Mouse (Mus musculus) midbrain, postnatal 0 days (tissue): ENCODE results near the gene Tomm7. TPM values are rescaled to one million over a fixed set of nuclear protein-coding genes. Genes with fewer than 3 reads are reported as not detected.
"Not testable (repeated sequence)": the region's sequence is repeated elsewhere in the genome, so short reads cannot be mapped to it uniquely, and the experiment has no call there.

Source experiments
- ATAC-seq: fragments of 200-750 bp; cut with Nextera tagmentation; 2 replicates; pipeline ENCODE4 v1.8.0; 2017; ENCODE audit warnings: moderate number of reproducible peaks, mild to moderate bottlenecking, moderate TSS enrichment, moderate library complexity; ENCODE audit not compliant: low FRiP score
- DNase-seq: peaks from one replicate; pipeline ENCODE4 v3.0.0-alpha.2; 2015; ENCODE audit warnings: low spot score
- H3K27ac ChIP-seq: fragments of 300-500 bp; sonication (generic); 2 replicates; pipeline ENCODE4 v1.5.1; 2014; ENCODE audit warnings: low read depth, mild to moderate bottlenecking, low read length, mixed read lengths
- H3K27me3 ChIP-seq: fragments of 300-500 bp; sonication (generic); 2 replicates; pipeline ENCODE4 v1.6.1; 2014; ENCODE audit warnings: low read length, control low read depth, mixed read lengths; ENCODE audit not compliant: insufficient read depth
- H3K36me3 ChIP-seq: fragments of 300-500 bp; sonication (generic); 2 replicates; pipeline ENCODE4 v1.6.1; 2014; ENCODE audit warnings: low read length, control low read depth, mixed read lengths; ENCODE audit not compliant: insufficient read depth
- H3K4me1 ChIP-seq: fragments of 300-500 bp; sonication (generic); 2 replicates; pipeline ENCODE4 v1.6.1; 2014; ENCODE audit warnings: mild to moderate bottlenecking, control low read depth, antibody characterized with exemption, low read length, mixed read lengths; ENCODE audit not compliant: insufficient read depth
- H3K4me2 ChIP-seq: fragments of 300-500 bp; sonication (generic); 2 replicates; pipeline ENCODE4 v1.6.1; 2014; ENCODE audit warnings: low read depth, mild to moderate bottlenecking, low read length, mixed read lengths; ENCODE audit not compliant: poor library complexity, severe bottlenecking
- H3K4me3 ChIP-seq: fragments of 300-500 bp; sonication (generic); 2 replicates; pipeline ENCODE4 v1.5.1; 2014; ENCODE audit warnings: low read depth, mild to moderate bottlenecking, low read length, moderate library complexity
- H3K9ac ChIP-seq: fragments of 300-500 bp; sonication (generic); replicated peaks from 2 replicates; pipeline ENCODE4 v1.6.1; 2014; ENCODE audit warnings: mild to moderate bottlenecking, low read length, moderate library complexity, mixed read lengths; ENCODE audit not compliant: poor library complexity, severe bottlenecking
- H3K9me3 ChIP-seq: fragments of 300-500 bp; sonication (generic); 2 replicates; pipeline ENCODE4 v1.6.1; 2016; ENCODE audit warnings: low read length, control low read depth
- CTCF ChIP-seq: IDR thresholded peaks from 2 replicates; pipeline ENCODE4 v1.5.1; 2016; ENCODE audit warnings: antibody characterized with exemption, mild to moderate bottlenecking
- WGBS: fragments of 180-500 bp; shearing (Covaris S2); extraction: QIAGEN DNeasy Blood & Tissue Kit; methylation state at CpG from one replicate; pipeline ENCODE4 v1.1.7; 2014; 5-methylcytosine and 5-hydroxymethylcytosine counted together
- polyA plus RNA-seq: library from polyadenylated mRNA; unstranded; fragments of >200 nt; fragmentation: Nextera tagmentation; extraction: Ambion mirVana; gene quantifications from 2 replicates; pipeline ENCODE4 v1.2.1, GENCODE M21; 2015
- total RNA-seq: library from RNA; depleted of rRNA; stranded (reverse); fragments of >200 nt; gene quantifications from 2 replicates; pipeline ENCODE4 v1.2.3, GENCODE M21; 2014

The Tomm7 gene
- total and polyA plus RNA-seq, 2 experiments from 2014 or later, result 22.8 to 78.4 TPM

- H3K4me1 ChIP-seq, result no peaks in the 10 kb centered on the region
- no peak overlapping the region for H3K4me3 ChIP-seq
- no peak overlapping the region for H3K27ac ChIP-seq
- TF ChIP-seq CTCF, result no peak
- DNase-seq (no peak), ATAC-seq (no peak)
- no peak overlapping the region for H3K9ac ChIP-seq
- no peaks in the 10 kb centered on the region for H3K9me3 ChIP-seq
- H3K4me2 ChIP-seq, result no peak overlapping the region
- WGBS, result 87% methylated on average over 6 of the region's 6 CpGs
- no peaks in the 10 kb centered on the region for H3K27me3 ChIP-seq
- H3K36me3 ChIP-seq, result no peaks in the 10 kb centered on the region
These were observed 28.6 kb upstream of the Tomm7 start for GRCm38 (mm10) chr5:23872586-23872985.

GRCm38 (mm10) chr5:23871323-23871722 is 27.4 kb upstream of the Tomm7 start:
- not testable (repeated sequence) for H3K4me3 ChIP-seq, H3K9ac ChIP-seq, H3K4me2 ChIP-seq, H3K27me3 ChIP-seq, ATAC-seq, H3K36me3 ChIP-seq, H3K27ac ChIP-seq, H3K9me3 ChIP-seq, DNase-seq, H3K4me1 ChIP-seq
- WGBS, result 92% methylated on average over 2 of the region's 2 CpGs

DNA sequence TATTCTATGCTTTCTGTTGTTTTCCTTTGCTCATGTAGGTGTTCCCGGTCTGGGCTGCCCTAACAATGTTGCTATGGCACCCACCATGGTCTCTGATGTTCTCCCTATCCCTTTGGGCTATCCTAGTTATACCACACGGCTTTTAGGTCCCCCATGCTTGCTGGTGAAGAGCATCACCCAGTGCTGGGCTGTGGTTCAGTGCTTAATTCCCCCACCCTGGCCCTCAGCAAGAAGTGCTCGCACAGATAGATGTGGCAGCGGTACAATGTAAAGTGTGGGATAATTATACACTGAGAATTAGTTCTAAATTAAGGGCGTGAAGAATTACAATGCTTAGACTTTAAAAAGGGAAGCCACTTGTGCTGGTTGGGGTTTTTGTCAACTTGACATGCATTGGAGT is 22.0 kb upstream of the Tomm7 start:
- Histone ChIP-seq H3K4me1 (no peaks in the 10 kb centered on the region), H3K27me3 (no peaks in the 10 kb centered on the region), H3K36me3 (no peaks in the 10 kb centered on the region), H3K27ac (no peak overlapping the region), H3K9me3 (no peaks in the 10 kb centered on the region), H3K4me2 (no peak overlapping the region), H3K9ac (no peak overlapping the region), H3K4me3 (no peak overlapping the region)
- no peak for TF ChIP-seq CTCF
- DNase-seq (no peak), ATAC-seq (no peak)
- WGBS, result 82% methylated on average over 5 of the region's 5 CpGs

DNA sequence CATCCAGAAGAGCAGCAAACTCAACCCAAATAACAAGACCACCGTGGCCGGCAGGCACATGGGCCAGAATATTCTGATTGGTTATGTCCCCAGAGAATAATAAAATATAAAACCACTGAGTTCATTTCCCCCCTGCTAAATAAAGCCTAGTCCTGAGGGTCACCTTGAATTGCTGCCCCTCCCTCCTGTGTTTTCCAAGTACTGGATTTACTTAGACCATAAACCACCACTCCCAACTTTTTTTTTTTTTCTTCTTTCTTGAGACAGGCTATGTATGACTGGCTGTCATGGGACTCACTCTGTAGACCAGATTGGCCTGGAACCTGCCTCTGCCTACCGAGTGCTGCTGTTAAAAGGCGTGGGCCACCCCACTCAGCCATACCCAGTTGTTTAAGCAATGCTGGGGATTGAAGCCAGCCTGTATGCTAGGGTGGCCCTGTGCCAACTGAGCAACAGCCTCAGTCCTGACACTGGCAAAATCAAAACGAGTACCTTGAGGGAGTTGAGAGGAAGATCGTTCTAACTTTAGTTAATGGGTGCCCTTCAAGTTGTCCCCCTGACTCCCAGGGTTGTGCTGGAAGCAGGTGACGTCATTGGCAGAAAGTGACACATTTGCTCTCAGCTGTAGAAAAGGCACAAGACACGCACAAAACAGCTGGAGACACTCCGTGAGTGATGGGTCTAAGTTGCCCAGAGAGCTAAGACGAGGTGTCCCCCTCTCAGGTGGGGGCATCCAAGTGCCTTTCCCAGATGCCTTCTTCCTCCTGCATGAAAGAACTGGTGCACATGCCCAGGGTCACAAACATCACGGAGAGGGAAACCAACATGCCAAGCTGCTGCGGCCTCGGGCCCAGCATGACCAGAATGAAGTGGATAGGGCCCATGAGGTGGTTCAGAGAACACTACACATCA is 20.3 kb upstream of the Tomm7 start:
- DNase-seq (no peak), ATAC-seq (no peak)
- Histone ChIP-seq H3K9ac (no peak overlapping the region), H3K4me3 (no peak overlapping the region), H3K36me3 (0 out of 2 replicates have a peak, but pooled peaks cover 4% of the 10 kb centered on the region), H3K9me3 (no peaks in the 10 kb centered on the region), H3K27me3 (no peaks in the 10 kb centered on the region), H3K27ac (no peak overlapping the region), H3K4me2 (no peak overlapping the region), H3K4me1 (no peaks in the 10 kb centered on the region)
- 91% methylated on average over 13 of the region's 13 CpGs for WGBS
- no peak for TF ChIP-seq CTCF

GRCm38 (mm10) chr5:23863166-23864053 is 19.4 kb upstream of the Tomm7 start:
- H3K27ac ChIP-seq, result no peak overlapping the region
- no peak overlapping the region for H3K4me2 ChIP-seq
- DNase-seq (no peak), ATAC-seq (no peak)
- no peaks in the 10 kb centered on the region for H3K27me3 ChIP-seq
- no peak overlapping the region for H3K4me3 ChIP-seq
- WGBS, result 89% methylated on average over 7 of the region's 7 CpGs
- no peaks in the 10 kb centered on the region for H3K4me1 ChIP-seq
- no peak overlapping the region for H3K9ac ChIP-seq
- TF ChIP-seq CTCF, result no peak
- 0 out of 2 replicates have a peak, but pooled peaks cover 4% of the 10 kb centered on the region for H3K36me3 ChIP-seq
- H3K9me3 ChIP-seq, result no peaks in the 10 kb centered on the region
